Mouse (Mus musculus): Measurements from ENCODE around the gene Apob.
"Not testable (repeated sequence)": the region's sequence is repeated elsewhere in the genome, so short reads cannot be mapped to it uniquely, and the experiment has no call there.

Gene Apob

DNA sequence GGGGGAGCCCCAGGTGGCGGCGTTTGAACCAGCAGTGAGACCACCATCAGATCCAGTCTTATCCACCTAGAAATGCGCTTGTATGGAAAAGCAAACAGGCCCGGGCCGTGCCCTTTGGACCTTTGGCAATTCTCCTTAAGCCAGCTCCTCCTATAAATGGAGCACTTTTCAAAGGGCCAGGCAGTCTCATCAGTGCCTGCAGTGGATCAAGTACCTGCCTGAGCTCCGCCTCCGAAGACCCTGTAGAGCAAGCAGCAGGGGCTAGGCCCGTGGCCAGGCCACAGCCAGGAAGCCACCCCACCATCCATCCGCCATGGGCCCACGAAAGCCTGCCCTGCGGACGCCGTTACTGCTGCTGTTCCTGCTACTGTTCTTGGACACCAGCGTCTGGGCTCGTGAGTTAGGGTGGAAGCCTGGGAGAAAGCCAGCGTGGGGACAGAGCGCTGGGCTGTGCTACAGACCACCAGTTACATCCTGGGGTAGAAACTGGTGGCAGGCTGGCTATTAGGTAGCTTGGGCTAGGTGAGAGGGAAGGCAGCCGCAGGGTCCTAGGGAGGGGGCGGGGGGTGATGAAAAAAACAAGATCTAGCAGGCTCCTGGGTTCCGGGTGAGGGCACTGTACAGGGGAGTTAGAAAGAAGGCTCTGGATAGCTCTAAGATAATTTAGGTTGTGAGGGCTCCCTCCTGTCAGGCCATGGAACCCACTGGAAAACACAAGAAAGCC lies at the start of gene Apob:
TSS of gene Apob (plus strand) at position 183 of the 724 bp plus-strand sequence.
- in situ Hi-C loops (cut with MboI): no loop called here

DNA sequence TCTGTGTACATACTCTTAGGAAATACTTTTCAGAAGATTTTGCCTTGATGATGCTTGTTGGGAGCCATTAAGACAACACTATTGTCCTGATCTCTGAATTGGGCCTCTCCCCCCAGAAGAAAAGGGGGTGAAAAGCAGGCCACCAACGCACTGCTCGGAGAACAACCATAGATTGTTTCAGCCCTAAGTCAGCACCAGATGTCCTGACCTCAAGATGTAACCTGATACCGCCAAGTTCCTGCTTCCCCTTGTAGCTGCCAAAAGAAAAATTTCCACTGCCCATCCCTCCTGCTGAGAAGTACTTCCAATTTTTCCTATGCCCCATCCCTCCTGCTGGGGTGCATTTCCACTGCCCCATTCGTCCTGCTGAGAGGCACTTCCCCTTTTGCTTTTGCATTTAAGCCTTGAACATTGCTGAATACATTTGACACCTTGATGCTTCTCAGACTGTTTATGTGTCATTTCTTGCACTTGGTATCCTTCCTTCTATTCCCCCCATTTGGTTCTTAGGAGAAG lies 45.0 kb upstream of the Apob start:
- in situ Hi-C loops (cut with MboI): no loop called here

GRCm38 (mm10) chr12:7950098-7950745 lies 27.2 kb upstream of the Apob start:
- in situ Hi-C loops (cut with MboI): no loop called here

- in situ Hi-C loops (cut with MboI): no loop called here
These were observed 18.6 kb upstream of the Apob start for GRCm38 (mm10) chr12:7958851-7959250.

- in situ Hi-C loops (cut with MboI): no loop called here
These were observed 18.0 kb upstream of the Apob start for GRCm38 (mm10) chr12:7959310-7959918.

DNA sequence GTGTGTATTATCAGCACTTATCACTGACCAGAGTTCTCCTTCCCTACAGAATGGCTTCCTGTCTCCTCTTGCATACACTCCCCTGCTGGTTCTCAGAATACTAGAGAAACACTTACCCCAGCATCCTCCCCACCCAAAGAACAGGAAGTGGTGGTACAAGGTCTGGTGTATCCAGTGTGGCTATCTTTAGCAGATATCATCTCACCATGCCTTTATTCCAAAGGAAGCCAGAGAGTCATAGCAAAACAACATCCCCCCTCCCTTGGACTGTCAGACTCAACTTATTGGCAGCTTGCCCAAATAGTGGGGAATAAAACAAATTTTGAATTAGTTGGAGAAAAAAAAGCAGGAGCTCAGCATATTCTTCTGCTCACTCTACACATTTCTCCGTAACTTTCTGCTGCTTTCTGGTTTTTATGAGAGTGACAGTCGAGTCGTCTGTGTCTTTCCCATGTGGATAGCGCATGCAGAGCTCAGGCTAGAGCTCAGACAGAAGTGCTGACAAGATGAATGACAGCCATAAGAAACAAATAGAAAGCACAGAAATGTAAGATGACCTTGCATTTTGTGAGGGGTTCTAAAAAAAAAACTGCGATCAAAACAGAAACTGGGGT lies 15.0 kb upstream of the Apob start:
- in situ Hi-C loops (cut with MboI): no loop called here

GRCm38 (mm10) chr12:7967221-7967620 lies 10.2 kb upstream of the Apob start:
- in situ Hi-C loops (cut with MboI): no loop called here

GRCm38 (mm10) chr12:7970301-7970700 lies 7.1 kb upstream of the Apob start:
- in situ Hi-C loops (cut with MboI): no loop called here

GRCm38 (mm10) chr12:7970817-7971216 lies 6.6 kb upstream of the Apob start:
- in situ Hi-C loops (cut with MboI): no loop called here

DNA sequence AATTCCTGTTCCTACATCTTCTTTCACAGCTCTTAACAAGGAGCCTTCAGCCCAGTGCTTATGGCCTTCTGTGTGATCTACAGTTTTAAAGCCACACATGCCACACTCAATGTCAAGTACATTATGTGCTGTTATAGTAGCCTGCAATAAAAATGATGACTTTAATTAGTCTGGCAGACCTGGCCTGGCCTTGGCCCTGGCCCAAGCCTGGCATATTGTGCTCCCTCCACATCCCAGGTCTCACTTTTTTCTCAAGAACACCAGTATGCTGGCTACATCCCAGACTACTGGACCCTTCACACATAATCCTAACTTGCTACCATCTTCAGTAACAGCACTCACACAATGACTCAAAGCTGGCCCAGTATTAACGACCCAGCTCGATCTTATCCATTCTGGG lies 5.7 kb upstream of the Apob start:
- in situ Hi-C loops (cut with MboI): no loop called here

GRCm38 (mm10) chr12:7973773-7974322 lies 3.6 kb upstream of the Apob start:
- in situ Hi-C loops (cut with MboI): no loop called here

DNA sequence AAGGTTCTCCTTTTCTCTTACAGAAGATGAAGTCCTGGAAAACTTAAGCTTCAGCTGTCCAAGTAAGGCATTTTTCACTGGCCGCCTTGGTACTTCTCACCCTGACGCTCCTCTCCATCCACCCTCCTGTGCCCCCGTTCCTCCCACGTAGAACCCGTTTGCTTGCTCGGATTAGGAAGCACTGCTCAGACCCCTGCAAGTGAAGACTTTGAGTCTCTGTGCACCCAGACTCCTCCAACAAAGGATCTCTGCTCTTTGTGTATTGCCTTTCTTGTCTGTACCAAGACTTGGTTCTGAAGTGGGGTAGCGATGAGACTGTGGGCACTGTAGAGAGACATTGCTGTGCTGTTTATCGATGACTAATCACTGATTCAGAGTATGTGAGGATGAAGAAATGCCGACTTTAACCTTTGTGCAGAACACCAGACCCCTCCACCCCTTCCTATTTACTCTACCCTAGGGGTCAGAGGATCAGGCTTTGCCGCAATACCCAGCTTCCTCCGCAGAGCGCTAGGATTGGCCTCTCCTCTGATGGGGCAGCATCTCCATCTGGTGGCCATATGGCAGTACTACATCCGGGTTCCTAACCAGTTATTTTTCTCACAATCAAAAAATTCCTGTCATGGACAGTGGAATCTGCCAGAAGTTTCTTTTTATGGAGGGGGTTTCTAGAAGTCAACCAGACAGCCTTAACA lies 889 bp downstream of the Apob start:
- in situ Hi-C loops (cut with MboI): no loop called here

DNA sequence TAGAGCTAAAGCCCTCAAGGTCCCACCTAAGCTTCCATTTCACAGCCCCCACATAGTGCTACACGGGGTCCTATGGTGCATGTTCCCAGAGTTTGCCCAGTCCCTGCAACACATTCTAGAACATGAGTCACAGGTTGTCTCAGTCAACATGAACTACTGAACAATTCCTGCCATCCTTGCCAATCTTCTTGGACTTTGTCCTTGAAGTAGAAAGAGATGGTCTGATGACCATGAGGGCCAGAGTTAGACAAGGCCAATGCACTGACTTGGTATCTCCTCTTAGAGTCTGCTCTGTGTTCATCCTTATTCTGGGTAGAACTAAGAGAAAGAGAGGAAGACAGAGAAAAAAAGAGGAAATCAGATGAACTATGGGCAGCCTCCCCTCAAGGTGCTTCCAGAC lies 7.0 kb downstream of the Apob start:
- in situ Hi-C loops (cut with MboI): no loop called here

GRCm38 (mm10) chr12:7990804-7991203 lies 13.4 kb downstream of the Apob start:
- in situ Hi-C loops (cut with MboI): no loop called here

DNA sequence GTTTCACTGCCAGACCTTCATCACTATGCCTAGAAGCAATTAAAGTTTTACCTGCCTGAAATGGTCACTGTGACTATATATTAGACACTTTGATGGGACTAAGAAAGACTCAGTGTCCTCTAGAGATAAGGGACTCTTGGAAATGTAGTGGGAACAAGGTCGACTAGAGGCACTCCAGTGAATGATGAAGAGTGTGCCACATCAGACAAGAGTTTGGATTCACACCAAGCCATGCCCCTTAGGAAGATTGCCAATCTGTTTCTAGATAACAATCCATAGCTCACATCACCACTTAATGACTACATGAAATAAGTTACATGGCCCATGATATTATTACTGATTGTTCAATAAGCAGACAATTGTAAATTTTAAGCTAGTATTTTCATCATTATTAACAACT lies 14.1 kb downstream of the Apob start:
- in situ Hi-C loops (cut with MboI): no loop called here

DNA sequence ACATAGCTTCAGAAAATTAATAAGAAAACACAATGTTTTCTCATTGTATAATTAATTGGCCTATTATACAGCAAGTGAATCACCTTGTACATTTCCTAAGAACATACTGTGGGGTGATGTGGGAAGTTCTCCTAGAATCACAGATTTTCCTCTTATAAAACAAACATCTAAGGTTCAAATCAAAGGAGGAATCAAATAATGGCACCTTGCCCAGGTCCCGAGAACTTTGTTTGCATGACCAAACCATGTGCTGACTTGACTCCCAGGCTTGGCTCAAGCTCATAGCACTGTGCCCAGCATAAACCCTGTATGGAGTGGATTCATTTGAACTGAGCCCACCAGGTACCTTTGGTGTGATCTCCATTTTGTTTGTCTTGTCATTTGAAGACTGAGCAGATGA lies 43.5 kb downstream of the Apob start:
- in situ Hi-C loops (cut with MboI): no loop called here

DNA sequence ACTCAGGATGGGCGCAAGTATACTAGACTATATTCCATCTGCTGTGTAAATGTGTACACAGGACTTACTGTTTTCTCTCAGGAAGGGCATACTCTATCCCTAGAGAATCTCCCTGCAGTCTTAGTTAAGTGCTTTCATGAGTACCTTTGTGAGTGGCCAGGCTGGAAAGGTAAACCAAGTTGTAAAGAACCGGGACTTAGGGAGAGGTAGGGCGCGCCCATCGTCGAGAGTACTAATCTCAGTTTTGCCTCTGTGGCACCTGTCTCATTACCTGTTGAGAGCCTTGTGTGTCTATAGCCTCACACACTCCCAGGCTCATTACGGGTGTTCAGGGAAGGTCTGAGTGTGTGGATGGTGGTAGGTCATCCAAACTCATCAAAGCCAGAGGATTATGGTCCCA lies 52.1 kb downstream of the Apob start:
- in situ Hi-C loops (cut with MboI): no loop called here

DNA sequence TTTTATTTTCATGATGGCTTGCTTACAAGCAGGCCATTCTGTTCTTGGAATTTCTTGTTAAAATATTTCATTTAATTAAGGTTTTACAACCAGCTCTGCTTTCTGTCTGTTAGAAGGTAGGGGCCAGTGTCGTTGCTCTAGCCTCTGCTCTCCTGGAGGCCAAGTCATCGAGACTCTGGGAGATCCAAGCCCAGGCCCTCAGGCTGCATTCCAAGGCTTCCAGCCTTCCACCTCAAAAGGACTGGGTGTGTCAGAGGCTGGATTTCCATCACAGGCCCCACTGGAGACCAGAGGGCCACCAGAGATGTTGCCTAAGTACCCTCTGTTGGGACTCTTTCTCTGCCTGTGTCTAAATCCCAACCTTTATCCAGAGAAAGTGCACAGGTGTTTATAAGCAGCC lies 52.6 kb downstream of the Apob start:
- in situ Hi-C loops (cut with MboI): no loop called here

GRCm38 (mm10) chr12:8031169-8031568 lies 53.7 kb downstream of the Apob start:
- in situ Hi-C loops (cut with MboI): not testable (repeated sequence)

DNA sequence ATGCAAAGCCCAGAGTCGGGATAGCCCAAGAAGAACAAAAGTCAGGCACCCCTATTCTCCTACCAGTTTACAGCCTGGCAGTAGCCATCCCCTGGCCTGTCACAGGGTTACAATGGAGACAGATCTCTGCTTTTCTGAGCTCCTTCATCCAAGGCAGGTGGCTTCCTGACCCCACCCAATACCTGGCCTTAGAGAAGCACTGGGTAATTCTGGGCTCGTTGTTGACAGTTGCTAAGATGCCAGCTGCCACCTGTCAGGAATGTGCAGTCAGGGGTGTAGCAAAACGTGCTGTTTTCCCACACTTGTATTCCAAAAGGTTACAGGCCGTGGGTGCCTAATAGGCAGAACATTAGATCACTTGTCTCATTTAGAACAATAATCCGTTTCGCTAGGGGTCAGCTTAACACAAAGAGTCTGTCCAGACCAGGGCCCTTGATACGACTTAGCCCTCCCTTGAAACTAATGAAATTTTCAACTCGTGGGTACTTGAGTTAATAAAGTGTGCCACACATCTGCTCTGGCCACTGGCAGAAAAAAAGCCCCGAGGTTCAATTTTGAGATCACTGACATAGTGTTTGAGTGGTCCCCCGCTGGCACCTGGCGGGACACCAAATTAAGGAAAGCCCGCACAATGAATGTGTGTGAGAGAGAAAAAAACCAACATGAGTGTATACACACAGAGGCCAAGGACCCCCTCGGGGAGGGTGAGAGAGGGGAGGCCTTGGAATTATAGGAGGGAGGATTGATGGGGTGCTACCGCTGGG lies 54.3 kb downstream of the Apob start:
- in situ Hi-C loops (cut with MboI): no loop called here

- in situ Hi-C loops (cut with MboI): no loop called here
These were observed 54.9 kb downstream of the Apob start for GRCm38 (mm10) chr12:8032359-8032755.
